Mouse (Mus musculus) bone marrow, adult 2 months (tissue): Measurements from ENCODE around the gene Ssxb6.

Experiments
- CTCF ChIP-seq: fragments of 200-500 bp; IDR thresholded peaks from 2 replicates; pipeline ENCODE4 v1.5.1; 2011; ENCODE audit warnings: low read length, control low read depth; ENCODE audit not compliant: control insufficient read depth, insufficient read depth
- POLR2A ChIP-seq: fragments of 200-500 bp; IDR thresholded peaks from 2 replicates; pipeline ENCODE4 v1.6.1; 2011; ENCODE audit warnings: low read depth, mild to moderate bottlenecking, control low read depth, low read length, borderline replicate concordance; ENCODE audit not compliant: control insufficient read depth

GRCm38 (mm10) chrX:8524854-8525253 lies 23.2 kb downstream of the Ssxb6 start, which contains the start of gene Gm14459:
- TF ChIP-seq POLR2A = no peak
- TF ChIP-seq CTCF = no peak
